Mouse (Mus musculus) embryo, embryonic 9.5 days (tissue): ENCODE measurements around the gene St3gal5.

Experiments used
- DNase-seq: peaks from one replicate; pipeline ENCODE4 v3.0.0-alpha.2; 2017; ENCODE audit errors: extremely low spot score

St3gal5 gene

GRCm38 (mm10) chr6:72098021-72098655 lies 746 bp downstream of the St3gal5 start:
- no peak for DNase-seq

- no peak for DNase-seq
These were observed 1.3 kb downstream of the St3gal5 start for GRCm38 (mm10) chr6:72098691-72099090.

GRCm38 (mm10) chr6:72099281-72099680 lies 1.9 kb downstream of the St3gal5 start:
- no peak for DNase-seq

- no peak for DNase-seq
These were observed 2.8 kb downstream of the St3gal5 start for GRCm38 (mm10) chr6:72100171-72100570.

GRCm38 (mm10) chr6:72100939-72101338 lies 3.5 kb downstream of the St3gal5 start:
- no peak for DNase-seq

- DNase-seq: no peak
These were observed 4.0 kb downstream of the St3gal5 start for GRCm38 (mm10) chr6:72101386-72101785.

GRCm38 (mm10) chr6:72102066-72102465 lies 4.7 kb downstream of the St3gal5 start:
- DNase-seq: no peak

GRCm38 (mm10) chr6:72104534-72104933 lies 7.1 kb downstream of the St3gal5 start:
- no peak for DNase-seq

GRCm38 (mm10) chr6:72108941-72109892 lies 11.8 kb downstream of the St3gal5 start:
- no peak for DNase-seq

- DNase-seq: no peak
These were observed 13.2 kb downstream of the St3gal5 start for GRCm38 (mm10) chr6:72110577-72110976.

GRCm38 (mm10) chr6:72112575-72112974 lies 15.2 kb downstream of the St3gal5 start:
- DNase-seq: no peak

- DNase-seq: no peak
These were observed 15.8 kb downstream of the St3gal5 start for GRCm38 (mm10) chr6:72113093-72113702.

GRCm38 (mm10) chr6:72114902-72115301 lies 17.5 kb downstream of the St3gal5 start:
- DNase-seq: no peak

GRCm38 (mm10) chr6:72117322-72117968 lies 20.1 kb downstream of the St3gal5 start:
- no peak for DNase-seq

- DNase-seq: no peak
These were observed 22.5 kb downstream of the St3gal5 start for GRCm38 (mm10) chr6:72119870-72120269.

GRCm38 (mm10) chr6:72121301-72121700 lies 23.9 kb downstream of the St3gal5 start:
- DNase-seq: no peak

GRCm38 (mm10) chr6:72122515-72122914 lies 25.1 kb downstream of the St3gal5 start:
- no peak for DNase-seq

- no peak for DNase-seq
These were observed 27.1 kb downstream of the St3gal5 start for GRCm38 (mm10) chr6:72124315-72125103.

- DNase-seq: no peak
These were observed 28.9 kb downstream of the St3gal5 start for GRCm38 (mm10) chr6:72126128-72126917.

GRCm38 (mm10) chr6:72130056-72130455 lies 32.7 kb downstream of the St3gal5 start:
- no peak for DNase-seq
